Mouse (Mus musculus) G1E (cell line): ENCODE data around the gene Shank2.

Experiments used
- CTCF ChIP-seq: IDR thresholded peaks from 2 replicates; pipeline ENCODE4 v1.5.1; 2012; ENCODE audit warnings: low read depth, low read length, inconsistent platforms, mixed read lengths
- TAL1 ChIP-seq: conservative IDR thresholded peaks from 2 replicates; pipeline ENCODE4 v1.6.1; 2012; ENCODE audit warnings: low read depth, low read length, inconsistent platforms, mixed read lengths

- TF ChIP-seq CTCF (no peak), TAL1 (no peak)
Observed at GRCm38 (mm10) chr7:144301646-144302045, 299.9 kb downstream of the Shank2 start.
